Mouse (Mus musculus): ENCODE results near the gene Dapk1. TPM values are rescaled to one million over a fixed set of nuclear protein-coding genes. Genes with fewer than 3 reads are reported as not detected.

The Dapk1 gene
- polyA plus RNA-seq, 1 experiment from 2014 or later = 40.8 TPM

- H3K36me3 ChIP-seq (ENCODE audit: control insufficient read depth, insufficient read depth, low read length) = no peaks in the 10 kb centered on the region
- no peak overlapping the region for H3K4me3 ChIP-seq (ENCODE audit: low read length)
- H3K27ac ChIP-seq (ENCODE audit: low read length) = no peak overlapping the region
- H3K27me3 ChIP-seq (ENCODE audit: control insufficient read depth, insufficient read depth, low read depth, low read length) = no peaks in the 10 kb centered on the region
- no peak for ATAC-seq (ENCODE audit: low read depth)
- no peak overlapping the region for H3K4me2 ChIP-seq (ENCODE audit: low read depth, low read length)
- 56% methylated on average over 2 of the region's 2 CpGs for WGBS
- H3K9ac ChIP-seq (ENCODE audit: low read length) = no peak overlapping the region
- H3K4me1 ChIP-seq (replicated peaks; ENCODE audit: control insufficient read depth, insufficient read depth, low read length) = no peaks in the 10 kb centered on the region
- no peaks in the 10 kb centered on the region for H3K9me3 ChIP-seq (ENCODE audit: control insufficient read depth, low read length)
Observed at GRCm38 (mm10) chr13:60809690-60810089, 207.9 kb downstream of the Dapk1 start.

GRCm38 (mm10) chr13:60812768-60813167 lies 211.0 kb downstream of the Dapk1 start:
- Histone ChIP-seq H3K4me3 (ENCODE audit: low read length) (no peak overlapping the region), H3K4me1 (replicated peaks; ENCODE audit: control insufficient read depth, insufficient read depth, low read length) (no peaks in the 10 kb centered on the region), H3K27me3 (ENCODE audit: control insufficient read depth, insufficient read depth, low read depth, low read length) (no peaks in the 10 kb centered on the region), H3K27ac (ENCODE audit: low read length) (no peak overlapping the region), H3K4me2 (ENCODE audit: low read depth, low read length) (no peak overlapping the region), H3K36me3 (ENCODE audit: control insufficient read depth, insufficient read depth, low read length) (no peaks in the 10 kb centered on the region), H3K9me3 (ENCODE audit: control insufficient read depth, low read length) (no peaks in the 10 kb centered on the region), H3K9ac (ENCODE audit: low read length) (no peak overlapping the region)
- no peak for ATAC-seq (ENCODE audit: low read depth)
- 49% methylated on average over 6 of the region's 6 CpGs for WGBS

Other genes starting within 250 kb of the Dapk1 start
- not detected in 2 replicates for gene BC051665, start 184.4 kb downstream of the Dapk1 start, polyA plus RNA-seq (2015; fragmentation: Nextera tagmentation; extraction: Ambion mirVana)
- not detected in 2 replicates for gene Ctsll3, start 200.9 kb downstream of the Dapk1 start, polyA plus RNA-seq (2015; fragmentation: Nextera tagmentation; extraction: Ambion mirVana)

All from lung, embryonic 16.5 days (tissue).